Mouse (Mus musculus) olfactory bulb, adult 2 months (tissue): Measurements from ENCODE around the gene Usp50.

ENCODE experiments used
- CTCF ChIP-seq: fragments of 200-500 bp; IDR thresholded peaks from 2 replicates; pipeline ENCODE4 v1.5.1; 2012; ENCODE audit warnings: low read depth, mild to moderate bottlenecking, low read length, moderate library complexity; ENCODE audit not compliant: insufficient read depth
- POLR2A ChIP-seq: fragments of 200-500 bp; IDR thresholded peaks from 2 replicates; pipeline ENCODE4 v1.6.1; 2012; ENCODE audit warnings: mild to moderate bottlenecking, low read depth, low read length, moderate library complexity; ENCODE audit not compliant: insufficient read depth

GRCm38 (mm10) chr2:126729207-126729606, 54.1 kb downstream of the Usp50 start:
- no peak for TF ChIP-seq POLR2A
- no peak for TF ChIP-seq CTCF
